Mouse (Mus musculus): ENCODE data around the gene Ttll8. TPM values are rescaled to one million over a fixed set of nuclear protein-coding genes. Genes with fewer than 3 reads are reported as not detected.

Gene Ttll8
- not detected in 2 replicates for polyA plus RNA-seq (2015; fragmentation: Nextera tagmentation; extraction: Ambion mirVana)

DNA sequence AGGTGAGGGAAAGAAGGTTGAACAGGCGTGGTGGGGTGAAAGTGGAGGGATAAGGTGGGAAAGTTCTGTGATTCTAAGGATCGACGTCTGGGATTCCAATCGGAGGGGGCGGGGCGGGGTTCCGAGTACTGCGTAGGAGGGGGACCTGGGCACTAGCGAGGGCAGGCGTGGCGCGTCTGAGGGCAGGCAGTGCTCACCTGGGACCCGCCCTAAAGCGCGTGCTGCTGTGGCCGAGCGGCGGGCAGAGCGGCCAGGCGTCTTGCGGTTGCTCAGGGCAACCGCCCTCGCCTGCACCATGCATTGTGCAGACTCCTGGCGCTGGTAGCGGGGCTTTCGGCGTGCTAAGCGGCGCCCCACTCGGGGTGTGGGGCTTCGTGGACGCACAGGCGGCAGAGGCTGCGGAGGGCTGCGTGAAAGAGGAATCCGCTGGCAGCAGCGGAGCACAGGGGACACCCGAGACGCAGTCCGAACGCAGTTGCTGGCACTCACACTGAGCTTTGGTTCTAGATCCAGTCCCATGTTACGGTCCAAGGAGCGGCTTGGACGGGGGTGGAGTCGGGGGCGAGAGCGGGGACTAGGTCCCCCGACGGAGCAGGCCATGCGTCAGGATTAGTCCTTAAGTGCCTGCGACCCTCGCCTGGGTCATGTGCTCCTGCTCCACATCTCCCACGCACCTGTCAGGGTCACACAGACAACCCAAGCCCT lies at the start of gene Ttll8:
Gene Ttll8 (minus strand): TSS at position 51 of the 705 bp plus-strand sequence.
- peak; percentile 84 for ATAC-seq (ENCODE audit: insufficient read depth, low FRiP score)
- H3K36me3 ChIP-seq (ENCODE audit: control insufficient read depth, insufficient read depth, low read length) = no peaks in the 10 kb centered on the region
- peaks cover 13% of the 10 kb centered on the region; the same call in 1 of the 2 replicates for H3K27me3 ChIP-seq (ENCODE audit: control insufficient read depth, insufficient read depth, low read length)
- H3K9ac ChIP-seq (ENCODE audit: low read length) = peak within 1 kb of the TSS; percentile 54
- no peak within 1 kb of the TSS for H3K27ac ChIP-seq (ENCODE audit: low read length)
- H3K4me2 ChIP-seq (ENCODE audit: low read depth, low read length) = peak within 1 kb of the TSS; percentile 65
- H3K9me3 ChIP-seq (replicated peaks; ENCODE audit: control insufficient read depth, low read length) = no peaks in the 10 kb centered on the region
- peak within 1 kb of the TSS; percentile 37 for H3K4me3 ChIP-seq (replicated peaks; ENCODE audit: low read length)
- 3% methylated on average over 53 of the region's 53 CpGs for WGBS
- H3K4me1 ChIP-seq (ENCODE audit: control insufficient read depth, insufficient read depth, low read length) = peaks cover 6% of the 10 kb centered on the region; the same call in 1 of the 2 replicates

DNA sequence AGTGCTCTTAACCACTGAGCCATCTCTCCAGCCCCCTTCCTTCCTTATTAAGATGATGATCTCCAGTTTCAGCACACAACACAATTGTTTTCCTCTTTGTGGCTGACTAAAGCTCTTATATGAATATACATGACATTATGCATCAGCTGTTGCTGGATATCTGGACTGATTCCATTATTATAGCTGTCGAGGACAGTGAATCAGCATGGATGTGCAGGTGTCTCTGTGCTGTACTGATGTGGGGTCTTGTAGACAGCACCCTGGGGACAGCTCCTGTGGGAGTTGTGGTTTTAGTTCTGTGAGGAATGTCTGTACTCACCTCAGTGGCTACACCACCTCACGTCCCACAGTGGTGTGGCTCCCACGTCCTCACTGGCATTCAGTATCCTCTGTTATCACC lies 47.0 kb upstream of the Ttll8 start:
- 70% methylated on average over 3 of the region's 3 CpGs for WGBS
- no peak for ATAC-seq (ENCODE audit: insufficient read depth, low FRiP score)

DNA sequence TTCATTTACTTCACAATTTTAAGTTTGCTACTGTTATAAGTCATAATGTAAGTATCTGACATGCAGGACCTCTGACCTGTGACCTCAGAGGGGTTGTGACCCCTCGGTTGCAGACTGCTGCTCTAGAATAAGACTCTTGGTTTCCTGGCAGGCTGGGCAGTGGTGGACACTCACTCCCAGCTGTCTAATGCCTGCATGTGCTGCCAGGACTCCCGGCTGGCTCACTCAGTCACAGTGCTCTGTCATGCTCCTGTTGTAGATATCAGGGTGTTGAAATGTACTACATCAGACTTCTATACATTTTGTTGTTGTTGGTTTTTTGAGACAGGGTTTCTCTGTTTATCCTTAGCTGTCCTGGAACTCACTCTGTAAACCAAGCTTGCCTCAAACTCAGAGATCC lies 46.1 kb upstream of the Ttll8 start:
- Histone ChIP-seq H3K4me2 (ENCODE audit: low read depth, low read length) (no peak overlapping the region), H3K27me3 (ENCODE audit: control insufficient read depth, insufficient read depth, low read length) (no peaks in the 10 kb centered on the region), H3K27ac (ENCODE audit: low read length) (no peak overlapping the region), H3K36me3 (ENCODE audit: control insufficient read depth, insufficient read depth, low read length) (no peaks in the 10 kb centered on the region), H3K9ac (ENCODE audit: low read length) (no peak overlapping the region), H3K4me3 (replicated peaks; ENCODE audit: low read length) (no peak overlapping the region), H3K4me1 (ENCODE audit: control insufficient read depth, insufficient read depth, low read length) (no peaks in the 10 kb centered on the region), H3K9me3 (replicated peaks; ENCODE audit: control insufficient read depth, low read length) (no peaks in the 10 kb centered on the region)
- no peak for ATAC-seq (ENCODE audit: insufficient read depth, low FRiP score)
- WGBS = 58% methylated on average over 2 of the region's 2 CpGs

More for the DNA sequence above, 47.0 kb upstream of the Ttll8 start:
- Histone ChIP-seq H3K4me3 (replicated peaks; ENCODE audit: low read length) (no peak overlapping the region), H3K36me3 (ENCODE audit: control insufficient read depth, insufficient read depth, low read length) (no peaks in the 10 kb centered on the region), H3K4me2 (ENCODE audit: low read depth, low read length) (no peak overlapping the region), H3K4me1 (ENCODE audit: control insufficient read depth, insufficient read depth, low read length) (no peaks in the 10 kb centered on the region), H3K27ac (ENCODE audit: low read length) (no peak overlapping the region), H3K9ac (ENCODE audit: low read length) (no peak overlapping the region), H3K9me3 (replicated peaks; ENCODE audit: control insufficient read depth, low read length) (no peaks in the 10 kb centered on the region), H3K27me3 (ENCODE audit: control insufficient read depth, insufficient read depth, low read length) (no peaks in the 10 kb centered on the region)

DNA sequence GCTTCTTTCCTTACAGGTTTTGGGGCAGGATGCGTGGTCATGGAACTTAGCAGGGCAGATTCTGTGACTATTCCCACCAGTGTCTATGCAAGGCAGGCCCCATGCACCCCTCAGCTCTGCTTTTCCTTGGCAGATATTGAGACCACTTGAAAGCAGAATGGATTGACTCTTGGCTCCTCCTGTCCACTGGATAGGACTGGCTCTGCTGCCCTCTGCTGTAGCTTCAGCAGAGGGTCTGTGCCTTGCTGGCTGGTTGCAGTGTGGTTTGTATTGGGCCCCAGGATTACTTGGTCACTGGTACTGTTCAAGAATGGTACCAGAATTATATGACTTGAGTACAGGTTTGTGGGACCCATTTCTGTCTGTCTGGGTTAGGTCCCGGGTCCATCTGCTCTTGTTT lies 44.9 kb upstream of the Ttll8 start:
- H3K4me3 ChIP-seq (replicated peaks; ENCODE audit: low read length) = no peak overlapping the region
- H3K9ac ChIP-seq (ENCODE audit: low read length) = no peak overlapping the region
- H3K27me3 ChIP-seq (ENCODE audit: control insufficient read depth, insufficient read depth, low read length) = no peaks in the 10 kb centered on the region
- no peak overlapping the region for H3K4me2 ChIP-seq (ENCODE audit: low read depth, low read length)
- H3K36me3 ChIP-seq (ENCODE audit: control insufficient read depth, insufficient read depth, low read length) = no peaks in the 10 kb centered on the region
- no peaks in the 10 kb centered on the region for H3K4me1 ChIP-seq (ENCODE audit: control insufficient read depth, insufficient read depth, low read length)
- WGBS = 76% methylated on average over 2 of the region's 2 CpGs
- H3K9me3 ChIP-seq (replicated peaks; ENCODE audit: control insufficient read depth, low read length) = no peaks in the 10 kb centered on the region
- no peak for ATAC-seq (ENCODE audit: insufficient read depth, low FRiP score)
- H3K27ac ChIP-seq (ENCODE audit: low read length) = no peak overlapping the region

DNA sequence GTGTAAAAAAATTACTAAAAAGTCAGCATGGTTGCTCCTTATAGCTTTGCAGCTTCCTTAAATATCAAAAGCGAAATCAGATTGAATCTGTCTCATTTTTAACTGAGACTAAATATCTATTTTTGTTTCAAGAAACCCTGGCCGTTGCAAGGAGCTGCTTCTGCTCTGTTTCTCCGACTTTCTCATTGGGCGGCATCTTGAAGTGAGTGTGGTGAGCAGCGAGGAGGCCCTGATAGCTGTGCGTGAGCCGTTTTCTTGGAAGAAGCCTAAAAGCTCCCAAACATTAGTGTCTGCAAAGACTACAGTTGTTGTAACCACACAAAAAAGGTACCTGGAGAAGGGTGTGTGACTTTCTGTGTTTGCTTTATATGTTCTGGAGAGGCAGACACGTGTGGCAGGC lies 44.4 kb upstream of the Ttll8 start:
- ATAC-seq (ENCODE audit: insufficient read depth, low FRiP score) = no peak
- Histone ChIP-seq H3K9ac (ENCODE audit: low read length) (no peak overlapping the region), H3K4me1 (ENCODE audit: control insufficient read depth, insufficient read depth, low read length) (no peaks in the 10 kb centered on the region), H3K4me3 (replicated peaks; ENCODE audit: low read length) (no peak overlapping the region), H3K27ac (ENCODE audit: low read length) (no peak overlapping the region), H3K27me3 (ENCODE audit: control insufficient read depth, insufficient read depth, low read length) (no peaks in the 10 kb centered on the region), H3K9me3 (replicated peaks; ENCODE audit: control insufficient read depth, low read length) (no peaks in the 10 kb centered on the region), H3K4me2 (ENCODE audit: low read depth, low read length) (no peak overlapping the region), H3K36me3 (ENCODE audit: control insufficient read depth, insufficient read depth, low read length) (no peaks in the 10 kb centered on the region)
- WGBS = 69% methylated on average over 8 of the region's 8 CpGs

DNA sequence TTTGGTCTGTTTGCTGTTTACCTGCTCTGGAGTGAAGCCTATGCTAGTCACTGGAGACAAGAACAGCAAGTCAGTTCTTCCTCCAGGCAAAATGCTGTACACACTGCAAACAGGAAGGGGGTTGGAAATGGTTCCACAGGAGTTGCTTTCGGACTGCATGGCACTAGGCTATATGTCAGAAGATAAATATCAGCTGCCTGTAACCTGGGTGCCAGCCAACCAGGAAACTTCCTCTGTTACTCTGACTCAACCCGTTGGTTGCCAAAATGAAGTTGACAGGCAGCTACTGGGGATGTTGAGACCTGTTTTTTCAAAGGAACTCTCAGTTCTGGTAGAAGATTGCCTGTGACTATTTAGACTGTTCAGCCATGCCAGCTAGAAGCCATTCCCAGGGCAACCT lies 35.0 kb upstream of the Ttll8 start:
- Histone ChIP-seq H3K4me1 (ENCODE audit: control insufficient read depth, insufficient read depth, low read length) (no peaks in the 10 kb centered on the region), H3K27me3 (ENCODE audit: control insufficient read depth, insufficient read depth, low read length) (no peaks in the 10 kb centered on the region), H3K9me3 (replicated peaks; ENCODE audit: control insufficient read depth, low read length) (no peaks in the 10 kb centered on the region), H3K4me2 (ENCODE audit: low read depth, low read length) (no peak overlapping the region), H3K4me3 (replicated peaks; ENCODE audit: low read length) (no peak overlapping the region), H3K27ac (ENCODE audit: low read length) (no peak overlapping the region), H3K36me3 (ENCODE audit: control insufficient read depth, insufficient read depth, low read length) (no peaks in the 10 kb centered on the region), H3K9ac (ENCODE audit: low read length) (no peak overlapping the region)
- ATAC-seq (ENCODE audit: insufficient read depth, low FRiP score) = no peak
- 39% methylated on average over 2 of the region's 2 CpGs for WGBS

DNA sequence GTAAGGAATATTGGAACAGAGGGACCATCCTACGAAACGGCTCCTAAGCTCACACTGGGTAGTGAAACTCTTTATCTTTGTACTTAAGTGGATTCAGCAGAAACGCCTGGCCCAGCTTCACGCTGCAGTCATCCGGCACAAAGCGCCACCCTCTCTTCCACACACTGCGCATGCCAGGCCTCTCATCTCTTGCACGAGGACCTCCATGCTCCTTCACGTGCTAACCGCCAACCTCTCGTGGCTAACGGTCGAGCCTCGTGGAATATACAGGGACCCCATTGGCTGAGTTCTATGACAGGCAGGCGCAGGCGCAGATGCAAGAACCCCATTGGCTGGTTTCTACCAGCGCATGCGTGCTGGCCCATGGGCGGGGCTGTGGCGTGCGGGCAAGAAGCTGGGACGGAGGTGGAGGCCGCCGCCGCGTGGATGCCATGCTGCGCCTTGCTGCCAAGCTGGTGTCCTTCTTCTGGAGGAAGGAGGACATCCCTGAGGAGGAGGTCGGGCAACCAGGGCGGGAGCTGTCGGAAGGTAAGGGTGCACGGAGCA lies 28.4 kb upstream of the Ttll8 start, which contains the start of gene Mov10l1:
Gene Mov10l1 (plus strand): TSS at position 376 of the 546 bp plus-strand sequence.
- no peak for ATAC-seq (ENCODE audit: insufficient read depth, low FRiP score)
- Histone ChIP-seq H3K4me1 (ENCODE audit: control insufficient read depth, insufficient read depth, low read length) (no peaks in the 10 kb centered on the region), H3K27me3 (ENCODE audit: control insufficient read depth, insufficient read depth, low read length) (no peaks in the 10 kb centered on the region), H3K4me2 (ENCODE audit: low read depth, low read length) (no peak within 1 kb of the TSS), H3K9ac (ENCODE audit: low read length) (no peak within 1 kb of the TSS), H3K9me3 (replicated peaks; ENCODE audit: control insufficient read depth, low read length) (no peaks in the 10 kb centered on the region), H3K4me3 (replicated peaks; ENCODE audit: low read length) (no peak within 1 kb of the TSS), H3K36me3 (ENCODE audit: control insufficient read depth, insufficient read depth, low read length) (no peaks in the 10 kb centered on the region), H3K27ac (ENCODE audit: low read length) (no peak within 1 kb of the TSS)
- 92% methylated on average over 31 of the region's 31 CpGs for WGBS

DNA sequence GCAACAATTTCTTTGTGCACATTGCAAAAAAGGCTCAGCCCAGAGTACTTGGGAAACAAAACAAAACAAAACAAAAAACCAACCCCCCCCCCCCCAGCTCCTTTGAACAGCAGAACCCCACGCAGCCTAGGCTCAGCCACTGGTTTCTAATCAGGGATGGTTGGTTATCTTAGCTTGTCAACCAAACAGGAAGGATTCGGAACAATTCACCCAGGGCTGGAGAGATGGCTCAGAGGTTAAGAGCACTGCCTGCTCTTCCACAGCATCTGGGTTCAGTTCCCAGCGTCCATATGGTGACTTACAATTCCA lies 24.9 kb upstream of the Ttll8 start:
- no peaks in the 10 kb centered on the region for H3K4me1 ChIP-seq (ENCODE audit: control insufficient read depth, insufficient read depth, low read length)
- H3K4me3 ChIP-seq (replicated peaks; ENCODE audit: low read length) = no peak overlapping the region
- no peaks in the 10 kb centered on the region for H3K36me3 ChIP-seq (ENCODE audit: control insufficient read depth, insufficient read depth, low read length)
- no peak overlapping the region for H3K27ac ChIP-seq (ENCODE audit: low read length)
- no peaks in the 10 kb centered on the region for H3K27me3 ChIP-seq (ENCODE audit: control insufficient read depth, insufficient read depth, low read length)
- no peaks in the 10 kb centered on the region for H3K9me3 ChIP-seq (replicated peaks; ENCODE audit: control insufficient read depth, low read length)
- H3K4me2 ChIP-seq (ENCODE audit: low read depth, low read length) = no peak overlapping the region
- no peak overlapping the region for H3K9ac ChIP-seq (ENCODE audit: low read length)
- no peak for ATAC-seq (ENCODE audit: insufficient read depth, low FRiP score)
- 59% methylated on average over 3 of the region's 3 CpGs for WGBS

DNA sequence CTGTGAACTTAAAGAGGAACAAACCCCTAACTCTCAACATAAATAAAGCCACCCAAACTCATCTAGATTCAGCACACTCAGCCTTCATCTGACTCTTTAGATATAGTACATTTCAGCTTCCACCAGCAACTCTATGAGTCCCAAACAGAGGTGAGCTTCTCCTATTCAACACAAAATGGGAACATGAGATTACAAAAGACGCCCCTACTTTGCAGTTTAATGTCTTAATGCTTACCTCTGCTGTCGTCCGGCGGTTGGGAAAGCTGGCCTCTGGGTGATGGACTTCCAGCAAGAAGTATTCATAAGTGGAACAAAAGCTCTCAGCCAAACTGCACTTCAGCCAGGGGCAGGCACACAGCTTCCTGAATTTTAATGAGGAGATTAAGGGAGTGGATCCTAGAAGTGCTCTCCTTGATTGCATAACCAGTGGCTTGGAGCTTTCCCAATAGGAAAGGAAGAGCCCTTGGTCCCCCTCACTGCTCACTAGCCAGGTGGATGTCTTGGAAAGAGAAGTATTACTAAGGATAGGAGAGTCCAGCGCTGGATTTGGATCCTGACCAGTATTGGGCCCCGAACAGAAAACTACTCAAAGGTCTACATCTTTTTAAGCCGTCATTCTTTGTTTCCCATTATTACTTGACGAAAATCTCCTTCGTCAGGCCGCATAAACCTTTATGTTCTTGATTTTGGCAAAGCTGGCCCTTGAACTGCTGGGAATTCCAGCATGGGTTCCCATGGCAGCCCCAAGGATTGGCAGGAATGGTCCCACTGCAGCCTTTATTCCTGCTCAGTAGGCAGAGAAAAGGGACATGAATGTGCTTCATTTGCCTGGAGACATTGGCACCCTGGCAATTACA lies 24.3 kb upstream of the Ttll8 start, which contains the start of gene Mlc1:
Gene Mlc1 (minus strand): TSS at position 727 of the 857 bp plus-strand sequence.
- H3K27ac ChIP-seq (ENCODE audit: low read length) = no peak within 1 kb of the TSS
- H3K27me3 ChIP-seq (ENCODE audit: control insufficient read depth, insufficient read depth, low read length) = no peaks in the 10 kb centered on the region
- no peaks in the 10 kb centered on the region for H3K9me3 ChIP-seq (replicated peaks; ENCODE audit: control insufficient read depth, low read length)
- no peak within 1 kb of the TSS for H3K9ac ChIP-seq (ENCODE audit: low read length)
- no peak for ATAC-seq (ENCODE audit: insufficient read depth, low FRiP score)
- H3K4me3 ChIP-seq (replicated peaks; ENCODE audit: low read length) = no peak within 1 kb of the TSS
- no peaks in the 10 kb centered on the region for H3K36me3 ChIP-seq (ENCODE audit: control insufficient read depth, insufficient read depth, low read length)
- H3K4me1 ChIP-seq (ENCODE audit: control insufficient read depth, insufficient read depth, low read length) = no peaks in the 10 kb centered on the region
- no peak within 1 kb of the TSS for H3K4me2 ChIP-seq (ENCODE audit: low read depth, low read length)
- WGBS = 75% methylated on average over 10 of the region's 10 CpGs

All from stomach, embryonic 16.5 days (tissue).